Mouse (Mus musculus): Measurements from ENCODE around the gene Gm49380. TPM values are rescaled to one million over a fixed set of nuclear protein-coding genes. Genes with fewer than 3 reads are reported as not detected.

Gm49380 gene
- total RNA-seq, 2 experiments from 2014 or later, result 0.82 to 2.4 TPM

DNA sequence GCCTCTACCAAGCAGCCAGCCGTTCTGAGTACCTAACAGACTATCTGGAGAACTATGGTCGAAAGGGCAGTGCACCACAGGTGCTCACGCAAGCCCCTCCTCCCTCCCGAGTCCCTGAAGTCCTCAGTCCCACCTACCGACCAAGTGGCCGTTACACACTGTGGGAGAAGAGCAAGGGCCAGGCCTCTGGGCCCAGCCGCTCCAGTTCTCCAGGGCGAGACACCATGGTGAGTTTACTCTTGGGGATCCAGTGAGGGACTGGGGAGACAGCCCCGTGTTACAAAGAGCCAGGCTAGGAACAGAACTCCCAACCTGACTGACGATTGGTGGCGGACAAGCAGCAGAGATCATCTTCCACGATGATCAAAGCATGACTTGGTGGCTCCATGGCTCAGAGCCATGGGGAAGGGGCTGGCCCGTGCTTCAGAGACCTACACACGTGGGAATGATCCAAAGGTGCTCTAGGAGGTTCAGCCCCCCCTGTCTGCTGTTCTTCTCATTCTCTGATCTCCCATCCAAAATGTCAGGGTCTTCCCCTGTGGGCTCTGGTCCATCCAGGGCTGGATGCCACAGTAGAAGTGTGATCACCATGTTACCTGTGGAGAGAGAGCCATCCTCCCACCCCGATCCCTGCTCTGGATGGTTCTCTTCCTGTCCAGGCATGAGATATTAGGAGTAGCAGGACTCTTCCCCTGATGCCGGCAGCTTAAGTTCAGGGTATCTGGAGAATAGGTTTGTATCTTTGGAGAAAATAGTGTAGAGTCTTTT is 37.1 kb downstream of the Gm49380 start:
- no peak for DNase-seq

DNA sequence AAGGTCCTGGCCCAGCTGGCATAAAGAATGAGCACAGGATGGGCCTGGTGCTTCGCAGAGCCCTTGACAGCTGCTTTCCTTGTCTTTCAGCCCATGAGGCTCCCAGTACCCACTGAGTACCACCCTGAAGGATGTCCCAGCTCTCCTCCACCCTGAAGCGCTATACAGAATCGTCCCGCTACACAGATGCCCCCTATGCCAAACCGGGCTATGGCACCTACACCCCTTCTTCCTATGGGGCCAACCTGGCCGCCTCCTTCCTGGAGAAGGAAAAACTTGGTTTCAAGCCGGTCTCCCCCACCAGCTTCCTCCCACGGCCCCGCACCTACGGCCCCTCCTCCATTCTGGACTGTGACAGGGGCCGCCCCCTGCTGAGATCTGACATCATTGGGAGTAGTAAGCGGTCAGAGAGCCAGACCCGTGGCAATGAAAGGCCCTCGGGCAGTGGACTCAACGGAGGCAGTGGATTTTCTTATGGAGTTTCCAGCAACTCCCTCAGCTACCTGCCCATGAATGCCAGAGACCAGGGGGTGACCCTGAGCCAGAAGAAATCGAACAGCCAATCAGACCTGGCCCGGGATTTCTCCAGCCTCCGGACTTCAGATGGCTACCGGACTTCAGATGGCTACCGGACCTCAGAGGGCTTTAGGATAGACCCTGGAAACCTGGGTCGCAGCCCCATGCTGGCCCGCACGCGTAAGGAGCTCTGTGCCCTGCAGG is 37.9 kb downstream of the Gm49380 start:
- DNase-seq, result no peak

DNA sequence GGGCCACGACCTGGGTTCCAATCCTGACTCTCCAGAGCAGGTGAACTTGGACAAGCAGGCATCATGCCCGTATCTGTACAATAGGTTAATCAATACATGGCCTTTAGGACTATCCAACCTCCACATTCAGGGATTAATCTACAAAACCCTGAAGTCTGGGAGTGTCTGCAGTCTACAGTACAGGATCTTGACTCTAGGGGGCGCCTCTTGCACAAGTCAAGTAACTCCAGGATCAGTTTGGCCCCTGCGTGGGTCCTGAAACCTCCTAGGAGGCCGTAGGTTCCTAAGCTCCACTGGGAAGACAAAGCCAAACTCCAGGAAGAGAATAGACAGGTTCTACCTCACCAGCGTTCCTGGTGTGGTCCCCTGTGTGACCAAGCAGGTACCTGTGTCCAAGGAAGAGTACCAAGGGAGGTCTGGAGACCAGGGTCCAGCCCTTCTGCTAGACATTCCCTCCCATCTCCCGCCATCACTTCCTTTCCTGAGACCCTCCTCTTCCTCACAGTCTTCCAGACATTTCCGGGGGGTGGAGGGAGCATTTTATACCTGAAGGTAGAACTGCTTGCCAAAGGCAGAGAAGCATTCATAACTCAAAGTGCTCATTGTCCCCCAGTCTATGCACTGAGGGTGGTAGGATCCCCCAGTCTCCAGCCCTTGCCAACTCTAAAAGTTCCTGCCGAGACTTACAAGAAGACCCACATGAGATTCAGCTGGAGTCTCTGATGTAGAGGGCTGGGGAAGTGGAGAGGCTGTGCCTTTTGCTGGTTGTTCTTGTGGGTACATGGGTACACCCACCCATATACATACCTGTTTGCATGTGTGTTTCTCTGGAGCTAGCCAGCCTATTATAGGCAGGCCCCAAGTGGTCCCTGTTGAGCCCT is 38.7 kb downstream of the Gm49380 start:
- no peak for DNase-seq

- peak; percentile 71 for DNase-seq
These were observed 40.2 kb downstream of the Gm49380 start for GRCm38 (mm10) chr9:44073115-44073514.

DNA sequence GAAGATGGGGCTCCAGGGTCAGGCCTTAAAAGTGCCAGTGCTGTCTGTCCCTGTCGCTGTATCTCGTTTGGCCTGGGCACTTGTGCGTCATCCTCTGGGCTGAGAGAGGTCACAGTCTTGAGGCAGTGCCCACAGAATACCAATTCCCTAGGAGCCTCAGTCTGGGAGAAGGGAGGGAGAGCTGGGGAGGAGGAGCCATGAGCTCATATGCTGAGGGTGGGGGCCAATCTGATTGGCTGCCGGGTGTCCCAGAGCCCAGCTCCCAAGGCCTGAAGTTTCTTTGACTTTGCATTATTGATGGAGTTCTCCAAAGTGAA is 40.7 kb downstream of the Gm49380 start:
- peak; percentile 86 for DNase-seq

GRCm38 (mm10) chr9:44071914-44072598 is 41.2 kb downstream of the Gm49380 start:
- DNase-seq, result peak; percentile 66

DNA sequence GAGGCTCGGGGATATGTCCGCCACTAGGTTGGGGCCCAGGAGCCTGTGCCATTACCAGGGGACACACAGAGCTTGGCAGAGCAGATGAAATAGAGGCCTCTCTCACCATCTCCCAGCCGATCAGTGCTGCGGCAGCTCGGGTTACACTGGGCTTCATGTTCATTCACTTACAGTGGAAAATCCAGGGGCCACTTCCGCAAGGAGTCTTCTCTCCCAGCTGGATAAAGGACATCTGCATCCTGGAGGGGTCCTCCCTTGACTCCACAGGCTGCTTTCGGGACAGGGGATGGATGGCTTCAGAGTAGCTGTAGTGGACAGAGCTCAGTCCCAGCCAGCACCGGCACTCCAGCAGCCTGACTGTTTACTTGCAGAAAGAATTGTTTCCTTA is 42.5 kb downstream of the Gm49380 start:
- DNase-seq, result peak; percentile 62

GRCm38 (mm10) chr9:44070113-44070843 is 43.0 kb downstream of the Gm49380 start:
- DNase-seq, result peak; percentile 60

- peak; percentile 53 for DNase-seq
These were observed 44.0 kb downstream of the Gm49380 start for GRCm38 (mm10) chr9:44069252-44069651.

GRCm38 (mm10) chr9:44067960-44068330 is 45.4 kb downstream of the Gm49380 start:
- DNase-seq, result no peak

GRCm38 (mm10) chr9:44067241-44067959 is 45.9 kb downstream of the Gm49380 start:
- DNase-seq, result peak; percentile 64

GRCm38 (mm10) chr9:44066785-44067225 is 46.5 kb downstream of the Gm49380 start, which contains the start of gene Usp2:
Gene Usp2 (plus strand): TSS chr9:44067021.
- peak; percentile 98 for DNase-seq

DNA sequence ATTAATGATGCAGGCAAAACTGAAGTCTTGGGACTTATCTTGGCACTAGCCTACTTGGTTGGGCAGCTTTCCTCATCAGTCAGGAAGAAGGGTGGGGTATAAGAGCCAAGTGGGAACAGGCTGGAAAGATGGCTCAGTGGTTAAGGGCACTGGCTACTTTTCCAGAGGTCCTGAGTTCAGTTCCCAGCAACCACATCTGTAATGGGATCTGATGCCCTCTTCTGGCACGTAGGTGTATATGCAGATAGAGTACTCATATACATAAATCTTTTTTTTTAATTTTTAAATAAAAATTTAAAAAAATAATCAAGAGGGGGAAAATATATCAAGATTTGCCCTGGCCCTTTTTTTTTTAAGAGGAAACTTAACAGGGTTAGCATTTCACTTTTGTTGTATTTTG is 48.1 kb downstream of the Gm49380 start:
- no peak for DNase-seq

DNA sequence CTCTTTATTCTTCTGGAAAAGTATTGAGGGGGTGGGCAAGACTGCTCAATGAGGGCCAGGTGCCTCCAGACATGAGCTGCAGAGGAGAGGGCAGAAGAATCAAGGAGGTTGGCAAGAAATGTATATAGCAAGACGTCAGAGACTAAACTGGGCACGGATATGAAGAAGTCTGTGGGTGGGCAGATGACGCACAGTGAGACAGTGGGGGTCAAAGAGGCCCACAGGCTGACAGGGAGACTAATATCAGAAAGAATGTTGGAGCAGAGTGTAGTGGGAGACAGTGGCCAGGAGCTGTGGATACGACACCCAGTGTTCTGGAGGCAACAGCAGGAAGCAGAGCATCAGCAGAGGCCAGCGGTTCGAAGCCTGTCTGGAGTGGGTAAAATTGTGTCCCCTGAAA is 54.7 kb downstream of the Gm49380 start:
- no peak for DNase-seq

- DNase-seq, result no peak
These were observed 59.4 kb downstream of the Gm49380 start for GRCm38 (mm10) chr9:44053936-44054335.

GRCm38 (mm10) chr9:44052855-44053254 is 60.4 kb downstream of the Gm49380 start:
- DNase-seq, result no peak

DNA sequence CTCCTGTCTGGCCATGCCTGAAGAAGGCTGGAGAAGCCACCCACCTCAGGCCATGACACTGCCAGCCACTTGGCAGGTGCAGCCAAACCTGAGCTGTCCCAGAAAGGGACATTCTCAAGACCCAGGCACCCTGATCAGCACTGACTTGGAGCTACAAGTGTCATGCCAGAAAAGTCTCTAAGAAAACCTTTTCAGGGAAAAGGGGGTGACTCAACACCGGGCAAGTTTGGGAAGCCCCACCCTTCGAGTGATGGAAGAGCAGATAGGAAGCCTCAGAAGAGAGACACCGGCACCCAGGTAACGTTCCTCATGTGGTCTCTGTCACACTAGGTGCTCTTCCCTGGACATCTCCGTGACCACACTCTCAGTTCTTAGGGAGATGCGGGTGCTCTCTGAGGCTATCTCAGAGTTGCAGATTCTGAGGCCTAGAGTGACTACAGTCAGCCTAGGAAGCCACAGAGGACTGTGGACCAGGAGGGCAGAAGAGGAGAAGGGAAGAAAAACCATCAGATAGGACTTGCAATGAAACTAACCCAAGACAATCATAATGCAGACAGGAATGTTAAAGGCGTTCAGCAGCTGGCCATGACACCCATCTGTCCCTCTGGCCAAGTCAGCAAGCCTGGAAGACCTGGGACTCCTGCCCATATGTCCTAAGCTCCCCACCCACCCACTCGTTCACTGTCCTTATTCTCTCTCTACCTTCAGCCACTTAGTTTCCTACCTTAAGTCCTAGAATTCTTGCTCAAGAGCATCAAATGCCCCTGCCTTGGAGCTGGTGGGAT is 63.7 kb downstream of the Gm49380 start:
- no peak for DNase-seq

DNA sequence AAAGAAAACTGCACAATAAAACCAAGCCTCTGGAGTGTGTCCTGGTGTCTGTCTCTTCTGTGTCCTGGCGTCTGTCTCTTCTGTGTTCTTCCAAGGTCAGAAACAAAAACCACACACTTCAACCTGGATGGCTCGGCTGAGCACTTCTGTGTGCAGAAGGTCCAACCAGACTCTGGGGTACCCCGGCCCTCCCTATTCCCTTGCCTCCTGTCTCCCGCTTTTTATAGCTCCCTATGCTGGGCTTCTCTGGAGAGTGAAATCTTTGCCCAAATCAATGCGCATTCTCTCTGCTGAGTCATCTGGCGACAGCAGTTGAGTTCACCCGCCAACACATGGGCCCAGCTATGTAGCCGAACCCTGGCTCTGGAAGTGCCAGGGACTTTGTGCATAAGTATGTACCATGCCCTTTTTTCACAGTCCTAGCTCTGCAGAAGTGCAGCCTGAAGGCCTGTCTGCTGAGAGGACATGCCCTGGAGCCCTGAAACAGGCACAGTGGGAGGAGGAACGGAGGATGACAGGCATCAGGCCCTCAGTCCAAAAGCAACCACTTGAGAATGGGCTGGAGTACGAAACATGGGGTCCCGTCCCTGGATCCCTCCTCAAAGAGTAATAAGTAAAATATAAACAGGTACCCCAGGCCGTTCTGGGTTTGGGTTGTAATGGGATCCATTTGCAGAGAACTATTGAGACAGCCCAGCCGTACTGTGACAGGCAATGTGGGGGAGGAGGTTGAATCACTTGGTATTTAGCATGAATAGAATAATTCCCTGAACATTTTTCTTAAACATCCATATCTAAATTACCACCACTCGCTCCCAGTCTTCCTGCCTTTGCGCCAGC is 64.5 kb downstream of the Gm49380 start:
- DNase-seq, result no peak

Data from gastrocnemius, postnatal 25 days (tissue).